Mouse (Mus musculus) erythroblast, embryonic 14.5 days (primary cell): Measurements from ENCODE around the gene Dlgap4.

Experiments used
- GATA1 ChIP-seq: IDR thresholded peaks from 2 replicates; pipeline ENCODE4 v1.6.1; 2012; ENCODE audit warnings: low read length, inconsistent platforms, mixed read lengths
- TAL1 ChIP-seq: IDR thresholded peaks from 3 replicates; pipeline ENCODE4 v1.6.1; 2012; ENCODE audit warnings: low read length, inconsistent platforms, mixed read lengths

DNA sequence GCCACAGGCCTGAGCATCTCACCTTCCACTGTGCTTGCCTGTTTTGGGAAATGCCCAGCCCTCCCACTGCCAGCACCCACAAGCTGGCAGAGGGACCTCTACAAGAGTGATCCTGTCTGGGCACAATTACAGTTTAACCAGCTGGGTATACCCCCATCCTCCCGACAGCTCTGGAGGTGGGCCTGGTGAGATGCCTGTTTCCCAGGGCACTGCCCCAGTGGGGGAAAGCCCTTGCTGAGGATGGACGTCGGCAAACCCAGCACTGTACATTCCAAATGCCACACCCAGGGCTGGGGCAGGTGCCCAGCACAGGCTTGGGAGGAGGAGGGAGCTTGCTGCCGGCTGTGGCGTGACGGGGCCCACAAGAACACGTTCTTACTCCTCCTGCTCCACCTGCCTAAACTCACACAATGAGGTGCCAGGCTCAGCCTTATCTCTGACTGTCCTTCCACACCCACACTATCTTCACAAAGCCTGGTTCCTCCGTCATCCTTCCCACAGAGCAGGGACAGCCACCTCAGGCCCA, 51.6 kb downstream of the Dlgap4 start:
- TF ChIP-seq TAL1 (no peak), GATA1 (no peak)
